Mouse (Mus musculus): ENCODE results near the gene Selenos. TPM values are rescaled to one million over a fixed set of nuclear protein-coding genes. Genes with fewer than 3 reads are reported as not detected.

Gene Selenos
- polyA plus RNA-seq, 1 experiment = 1.2 TPM

DNA sequence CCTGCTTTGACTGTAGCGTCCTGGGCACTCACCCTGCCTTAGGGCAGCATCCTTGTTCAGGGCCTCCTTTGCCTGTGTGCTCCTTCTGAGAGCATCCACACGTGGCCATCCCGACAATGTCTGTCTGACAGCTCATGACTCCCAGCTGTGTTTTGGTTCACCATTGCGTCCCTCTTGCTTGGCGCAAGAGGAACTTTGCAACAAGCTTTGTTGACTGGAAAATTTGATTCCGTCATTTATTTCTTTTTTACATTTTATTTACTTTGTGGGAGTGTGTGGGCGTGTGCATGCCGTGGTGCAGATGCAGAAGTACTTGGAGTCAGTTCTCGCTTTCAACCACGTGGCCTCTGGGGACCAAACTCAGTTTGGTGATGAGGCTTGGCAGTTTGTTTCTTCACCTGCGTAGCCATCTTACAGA is 45.1 kb downstream of the Selenos start:
- Histone ChIP-seq H3K36me3 (ENCODE audit: control insufficient read depth) (peaks cover 83% of the 10 kb centered on the region), H3K4me1 (ENCODE audit: control insufficient read depth) (peaks cover 43% of the 10 kb centered on the region), H3K4me3 (replicated peaks) (no peak overlapping the region), H3K27me3 (ENCODE audit: control insufficient read depth) (no peaks in the 10 kb centered on the region), H3K9me3 (ENCODE audit: control insufficient read depth, low read length) (no peaks in the 10 kb centered on the region)
- no peak for TF ChIP-seq TAL1 (IDR thresholded peaks at IDR 0.05; ENCODE audit: low read length)
- TF ChIP-seq GATA1 (IDR thresholded peaks at IDR 0.05; ENCODE audit: low read length) = no peak

DNA sequence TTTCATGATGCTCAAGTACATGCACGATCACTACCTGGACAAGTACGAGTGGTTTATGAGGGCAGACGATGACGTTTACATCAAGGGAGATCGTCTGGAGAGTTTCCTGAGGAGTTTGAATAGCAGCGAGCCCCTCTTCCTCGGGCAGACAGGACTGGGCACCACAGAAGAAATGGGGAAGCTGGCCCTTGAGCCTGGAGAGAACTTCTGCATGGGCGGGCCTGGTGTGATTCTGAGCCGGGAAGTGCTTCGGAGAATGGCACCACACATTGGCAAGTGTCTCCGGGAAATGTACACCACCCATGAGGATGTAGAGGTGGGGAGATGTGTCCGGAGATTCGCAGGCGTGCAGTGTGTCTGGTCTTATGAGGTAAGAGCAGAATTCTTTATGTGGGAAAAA is 45.9 kb downstream of the Selenos start:
- peaks cover 84% of the 10 kb centered on the region for H3K36me3 ChIP-seq (ENCODE audit: control insufficient read depth)
- no peak for TF ChIP-seq TAL1 (IDR thresholded peaks at IDR 0.05; ENCODE audit: low read length)
- no peak for TF ChIP-seq GATA1 (IDR thresholded peaks at IDR 0.05; ENCODE audit: low read length)

DNA sequence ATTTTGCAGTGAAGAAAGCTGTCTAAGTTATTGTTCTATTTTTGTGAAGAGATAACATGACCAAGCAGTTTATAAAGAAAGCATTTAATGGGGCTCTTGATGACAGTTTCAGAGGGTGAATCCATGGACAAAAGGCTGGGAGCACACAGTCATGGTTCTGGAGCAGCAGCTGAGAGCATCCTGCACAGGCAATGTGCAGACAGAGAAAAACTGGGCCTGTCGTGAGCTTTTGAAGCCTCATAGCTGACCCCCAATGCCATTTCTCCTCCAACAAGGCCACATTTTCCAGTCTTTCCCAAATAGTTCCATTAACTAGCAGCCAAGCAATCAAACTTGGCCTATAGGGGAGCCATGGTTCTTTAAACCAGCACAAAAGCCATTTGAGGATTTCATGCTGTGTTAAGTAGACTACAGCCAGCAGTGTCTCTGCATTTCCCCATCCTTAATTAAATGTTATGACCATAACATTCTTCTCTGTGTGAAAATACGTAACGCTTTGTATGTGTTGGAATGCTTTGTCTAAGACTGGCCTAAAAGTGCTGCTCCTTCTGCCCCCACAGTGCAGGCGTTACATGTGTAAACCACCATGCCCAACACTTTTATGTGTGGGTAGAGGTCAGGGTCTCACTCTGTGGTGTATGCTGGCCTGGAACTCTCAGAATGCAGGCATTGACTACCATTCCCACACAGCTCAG is 48.6 kb downstream of the Selenos start:
- H3K4me3 ChIP-seq (replicated peaks) = no peak overlapping the region
- peaks cover 93% of the 10 kb centered on the region for H3K36me3 ChIP-seq (ENCODE audit: control insufficient read depth)
- peaks cover 29% of the 10 kb centered on the region for H3K4me1 ChIP-seq (ENCODE audit: control insufficient read depth)
- H3K9me3 ChIP-seq (ENCODE audit: control insufficient read depth, low read length) = peaks cover 4% of the 10 kb centered on the region; the same call in 1 of the 2 replicates
- H3K27me3 ChIP-seq (ENCODE audit: control insufficient read depth) = no peaks in the 10 kb centered on the region
- no peak for TF ChIP-seq GATA1 (IDR thresholded peaks at IDR 0.05; ENCODE audit: low read length)
- TF ChIP-seq TAL1 (IDR thresholded peaks at IDR 0.05; ENCODE audit: low read length) = no peak

More for the DNA sequence above, 45.9 kb downstream of the Selenos start:
- Histone ChIP-seq H3K27me3 (ENCODE audit: control insufficient read depth) (no peaks in the 10 kb centered on the region), H3K9me3 (ENCODE audit: control insufficient read depth, low read length) (peaks cover under 1% of the 10 kb centered on the region; the same call in 1 of the 2 replicates), H3K4me3 (replicated peaks) (no peak overlapping the region), H3K4me1 (ENCODE audit: control insufficient read depth) (peaks cover 34% of the 10 kb centered on the region)

DNA sequence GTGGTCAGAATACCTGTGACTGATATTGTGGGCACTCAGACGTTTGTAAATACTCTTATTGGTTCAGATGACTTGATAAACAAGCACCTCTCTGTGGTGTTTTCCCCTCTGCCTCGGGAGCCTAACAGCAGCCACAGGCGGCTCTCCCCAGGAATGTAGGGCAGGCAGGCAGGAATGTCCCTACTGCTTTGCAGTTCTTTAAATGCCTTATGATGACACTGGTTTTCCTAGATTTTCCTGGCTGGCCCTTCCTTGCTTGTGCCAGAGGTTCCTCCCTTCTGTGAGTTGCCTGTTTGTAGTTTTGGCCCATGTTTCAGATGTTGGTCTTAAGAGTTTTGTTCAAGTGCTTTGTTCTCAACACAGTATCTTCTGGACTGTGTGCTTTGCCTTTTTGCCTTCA is 49.4 kb downstream of the Selenos start:
- Histone ChIP-seq H3K9me3 (ENCODE audit: control insufficient read depth, low read length) (peaks cover 4% of the 10 kb centered on the region; the same call in 1 of the 2 replicates), H3K4me3 (replicated peaks) (no peak overlapping the region), H3K27me3 (ENCODE audit: control insufficient read depth) (no peaks in the 10 kb centered on the region), H3K36me3 (ENCODE audit: control insufficient read depth) (peaks cover 86% of the 10 kb centered on the region), H3K4me1 (ENCODE audit: control insufficient read depth) (peaks cover 27% of the 10 kb centered on the region)
- no peak for TF ChIP-seq TAL1 (IDR thresholded peaks at IDR 0.05; ENCODE audit: low read length)
- no peak for TF ChIP-seq GATA1 (IDR thresholded peaks at IDR 0.05; ENCODE audit: low read length)

DNA sequence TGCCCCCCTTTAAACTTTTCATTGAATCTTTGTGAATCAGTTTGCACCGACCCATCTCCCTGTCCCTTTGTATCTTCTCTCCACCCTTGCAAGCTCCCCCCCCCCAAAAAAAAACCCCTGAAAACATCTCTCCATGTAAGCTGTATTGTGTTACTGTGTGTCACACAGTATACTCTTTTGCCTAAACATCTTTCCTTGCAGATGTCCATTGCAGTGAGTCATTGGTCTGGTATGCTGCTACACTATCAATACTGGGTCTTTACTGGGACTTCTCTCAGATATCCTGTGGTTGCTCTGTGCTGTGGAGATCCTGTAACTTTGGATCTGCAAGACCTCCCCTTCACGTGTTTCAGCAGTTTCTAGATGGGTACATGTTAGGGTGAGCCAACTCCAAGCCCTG is 50.8 kb downstream of the Selenos start:
- Histone ChIP-seq H3K4me1 (ENCODE audit: control insufficient read depth) (peaks cover 31% of the 10 kb centered on the region), H3K9me3 (ENCODE audit: control insufficient read depth, low read length) (peaks cover 4% of the 10 kb centered on the region; the same call in 1 of the 2 replicates), H3K36me3 (ENCODE audit: control insufficient read depth) (peaks cover 82% of the 10 kb centered on the region)

DNA sequence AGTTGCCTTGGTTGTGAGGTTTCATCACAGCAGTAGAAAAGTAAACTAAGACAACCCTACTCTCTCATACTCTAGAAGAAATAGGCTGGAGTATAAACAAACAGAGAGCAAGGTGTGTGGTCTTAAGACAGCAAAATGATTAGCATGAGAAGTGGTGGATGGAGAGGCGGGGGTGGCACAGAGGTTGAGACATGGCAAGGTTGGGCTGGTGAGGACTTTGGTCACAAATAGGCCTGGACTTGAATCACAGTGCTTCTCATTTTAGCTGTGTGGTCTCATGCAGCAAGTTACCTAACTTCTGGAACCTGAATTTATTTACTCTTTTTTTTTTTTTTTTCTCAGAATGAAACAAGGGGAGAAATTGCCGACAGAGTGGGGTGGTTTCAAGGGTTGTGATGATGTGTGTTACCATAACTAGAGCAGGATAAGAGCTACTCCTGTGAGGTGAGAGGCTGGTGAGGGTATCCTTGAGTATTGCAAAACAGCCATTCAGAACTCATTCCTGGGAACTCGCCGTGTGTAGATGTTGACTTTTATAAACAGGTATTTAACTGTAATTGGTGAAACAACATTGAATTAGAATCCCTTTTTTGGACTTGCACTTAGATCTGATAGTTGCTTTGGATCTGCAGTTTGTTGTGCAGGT is 52.5 kb downstream of the Selenos start:
- H3K4me3 ChIP-seq (replicated peaks) = no peak overlapping the region
- H3K4me1 ChIP-seq (ENCODE audit: control insufficient read depth) = peaks cover 41% of the 10 kb centered on the region
- peaks cover 4% of the 10 kb centered on the region; the same call in 1 of the 2 replicates for H3K9me3 ChIP-seq (ENCODE audit: control insufficient read depth, low read length)
- H3K36me3 ChIP-seq (ENCODE audit: control insufficient read depth) = peaks cover 79% of the 10 kb centered on the region
- H3K27me3 ChIP-seq (ENCODE audit: control insufficient read depth) = no peaks in the 10 kb centered on the region
- TF ChIP-seq GATA1 (IDR thresholded peaks at IDR 0.05; ENCODE audit: low read length) (no peak), TAL1 (IDR thresholded peaks at IDR 0.05; ENCODE audit: low read length) (no peak)

More for the DNA sequence above, 50.8 kb downstream of the Selenos start:
- H3K4me3 ChIP-seq (replicated peaks) = no peak overlapping the region
- H3K27me3 ChIP-seq (ENCODE audit: control insufficient read depth) = no peaks in the 10 kb centered on the region
- TF ChIP-seq TAL1 (IDR thresholded peaks at IDR 0.05; ENCODE audit: low read length) (no peak), GATA1 (IDR thresholded peaks at IDR 0.05; ENCODE audit: low read length) (no peak)

DNA sequence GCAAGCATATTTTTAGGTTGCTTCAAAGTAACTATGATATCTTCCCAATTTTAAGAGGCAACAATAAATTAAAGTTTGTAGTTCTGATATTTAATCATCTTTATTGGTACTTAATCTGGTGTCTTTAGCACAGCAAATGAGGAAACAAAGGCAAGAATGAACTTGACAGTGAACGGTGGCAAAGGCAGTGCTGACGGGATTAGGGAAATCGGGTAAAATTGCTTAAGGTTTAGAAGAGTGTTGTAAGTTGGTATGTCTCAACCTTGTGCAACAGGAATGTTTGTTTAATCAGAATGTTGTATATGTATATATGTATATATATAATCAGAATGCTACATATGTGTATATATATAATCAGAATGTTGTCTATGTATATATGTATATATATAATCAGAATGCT is 54.7 kb downstream of the Selenos start:
- Histone ChIP-seq H3K36me3 (ENCODE audit: control insufficient read depth) (peaks cover 76% of the 10 kb centered on the region), H3K27me3 (ENCODE audit: control insufficient read depth) (no peaks in the 10 kb centered on the region), H3K9me3 (ENCODE audit: control insufficient read depth, low read length) (peaks cover 4% of the 10 kb centered on the region; the same call in 1 of the 2 replicates), H3K4me1 (ENCODE audit: control insufficient read depth) (peaks cover 53% of the 10 kb centered on the region), H3K4me3 (replicated peaks) (no peak overlapping the region)
- TF ChIP-seq TAL1 (IDR thresholded peaks at IDR 0.05; ENCODE audit: low read length) = no peak
- TF ChIP-seq GATA1 (IDR thresholded peaks at IDR 0.05; ENCODE audit: low read length) = no peak

DNA sequence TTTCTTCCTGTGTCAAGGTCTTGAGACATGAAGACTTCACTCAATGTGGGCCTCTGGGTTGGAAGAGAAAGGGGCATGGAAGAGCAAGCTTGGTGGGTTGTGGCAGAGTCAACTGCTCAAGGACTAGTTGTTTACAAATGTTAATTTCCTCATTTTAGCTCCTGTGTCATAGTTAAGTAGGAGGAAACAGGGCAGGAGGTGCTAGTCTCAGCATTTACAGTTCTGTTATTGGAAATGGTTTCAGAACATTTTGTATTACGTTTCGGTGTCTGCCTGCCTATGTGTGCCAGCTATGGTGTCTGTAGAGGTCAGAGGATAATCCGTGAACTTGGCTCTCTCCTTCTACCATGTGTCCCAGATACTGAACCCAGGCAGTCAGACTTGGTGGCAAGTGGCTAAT is 56.2 kb downstream of the Selenos start:
- Histone ChIP-seq H3K27me3 (ENCODE audit: control insufficient read depth) (no peaks in the 10 kb centered on the region), H3K4me1 (ENCODE audit: control insufficient read depth) (peaks cover 66% of the 10 kb centered on the region), H3K9me3 (ENCODE audit: control insufficient read depth, low read length) (peaks cover 1% of the 10 kb centered on the region; the same call in 1 of the 2 replicates), H3K36me3 (ENCODE audit: control insufficient read depth) (peaks cover 76% of the 10 kb centered on the region), H3K4me3 (replicated peaks) (no peak overlapping the region)
- TF ChIP-seq TAL1 (IDR thresholded peaks at IDR 0.05; ENCODE audit: low read length) = no peak
- TF ChIP-seq GATA1 (IDR thresholded peaks at IDR 0.05; ENCODE audit: low read length) = no peak

DNA sequence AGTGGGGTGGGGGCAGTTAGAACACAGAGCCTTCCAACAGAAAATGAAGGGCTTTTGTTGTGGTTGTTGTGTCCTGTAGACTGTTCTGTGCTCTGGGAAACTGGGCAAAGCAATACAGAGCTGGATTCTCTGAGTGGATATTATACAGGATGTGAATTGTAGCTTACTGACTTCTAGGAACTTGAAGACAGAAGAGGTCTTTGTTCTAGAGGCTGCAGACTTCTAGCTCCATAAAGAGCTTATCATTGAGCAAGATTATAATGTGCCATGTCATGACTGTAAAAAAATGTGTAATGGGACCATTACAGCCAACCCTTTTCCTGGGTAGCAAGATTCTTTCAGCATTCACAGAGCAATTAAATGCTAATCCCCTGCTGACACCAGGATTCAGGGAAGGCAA is 56.7 kb downstream of the Selenos start:
- Histone ChIP-seq H3K9me3 (ENCODE audit: control insufficient read depth, low read length) (no peaks in the 10 kb centered on the region), H3K27me3 (ENCODE audit: control insufficient read depth) (no peaks in the 10 kb centered on the region), H3K36me3 (ENCODE audit: control insufficient read depth) (peaks cover 76% of the 10 kb centered on the region), H3K4me1 (ENCODE audit: control insufficient read depth) (peaks cover 70% of the 10 kb centered on the region), H3K4me3 (replicated peaks) (no peak overlapping the region)
- TF ChIP-seq TAL1 (IDR thresholded peaks at IDR 0.05; ENCODE audit: low read length) (no peak), GATA1 (IDR thresholded peaks at IDR 0.05; ENCODE audit: low read length) (no peak)
